Mouse (Mus musculus) megakaryocyte-erythroid progenitor cell, adult 5-6 weeks (primary cell): Measurements from ENCODE around the gene Padi3. TPM values are rescaled to one million over a fixed set of nuclear protein-coding genes. Genes with fewer than 3 reads are reported as not detected.

ENCODE experiments used
- ATAC-seq: replicated peaks from 2 replicates; pipeline ENCODE4 v1.8.0; 2016; ENCODE audit warnings: mild to moderate bottlenecking, inconsistent platforms; ENCODE audit not compliant: severe bottlenecking, poor library complexity, low FRiP score, low TSS enrichment
- total RNA-seq, 2 experiments: library from RNA; stranded (forward) in 1 of 2; stranded (reverse) in 1 of 2; fragments of 200-1000, 215-1000 nt in 1 of 2; fragments of >200 nt in 1 of 2; fragmentation: Nextera tagmentation in 1 of 2; gene quantifications; 2 replicates each; pipeline ENCODE4 v1.2.3; 2014 to 2017

Padi3 gene
- total RNA-seq, 2 experiments from 2014 or later, result 2.1 to 3.4 TPM

DNA sequence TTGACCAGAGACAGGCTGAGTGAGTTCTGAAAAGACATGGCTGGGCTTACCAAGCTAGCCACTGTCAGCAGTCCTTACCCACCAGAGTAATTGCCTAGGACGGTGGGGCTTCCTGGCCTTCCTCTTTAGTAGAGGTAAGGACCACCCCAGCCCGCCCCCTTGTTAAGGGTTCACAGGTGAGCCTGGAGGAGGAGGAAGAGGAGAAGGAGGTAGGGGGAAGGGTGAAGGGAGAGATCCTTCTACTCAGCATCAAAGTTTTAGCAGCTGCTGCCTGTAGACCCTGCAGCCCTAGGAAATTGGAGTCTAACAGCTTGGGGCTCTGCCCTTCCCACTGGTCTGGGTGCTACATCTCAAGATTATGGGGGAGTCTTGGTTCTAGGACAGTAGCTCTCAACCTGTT lies 67.9 kb downstream of the Padi3 start, which contains the start of gene Padi6:
Gene Padi6, minus strand, starts transcription at position 101 of the 400 bp plus-strand sequence.
- no peak for ATAC-seq

DNA sequence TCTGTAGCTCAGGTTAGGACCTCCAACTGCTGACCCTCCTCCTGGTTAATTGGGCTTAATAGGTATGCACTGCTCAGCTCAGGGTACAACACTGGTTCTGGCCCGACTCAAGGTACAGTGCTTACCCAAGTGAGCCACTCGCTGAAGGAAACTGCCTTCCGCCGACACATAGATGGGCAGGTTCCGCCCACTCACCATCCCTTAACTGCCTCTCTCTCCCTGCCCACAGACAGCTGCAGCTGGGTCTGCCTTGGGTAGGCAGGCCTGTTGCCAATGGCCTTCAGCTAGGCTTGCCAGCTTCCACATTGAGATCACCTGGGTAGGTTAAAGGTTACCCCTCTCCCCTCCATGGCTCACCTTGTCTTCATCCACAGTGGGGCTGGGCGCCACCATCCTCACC lies 69.0 kb downstream of the Padi3 start:
- no peak for ATAC-seq

DNA sequence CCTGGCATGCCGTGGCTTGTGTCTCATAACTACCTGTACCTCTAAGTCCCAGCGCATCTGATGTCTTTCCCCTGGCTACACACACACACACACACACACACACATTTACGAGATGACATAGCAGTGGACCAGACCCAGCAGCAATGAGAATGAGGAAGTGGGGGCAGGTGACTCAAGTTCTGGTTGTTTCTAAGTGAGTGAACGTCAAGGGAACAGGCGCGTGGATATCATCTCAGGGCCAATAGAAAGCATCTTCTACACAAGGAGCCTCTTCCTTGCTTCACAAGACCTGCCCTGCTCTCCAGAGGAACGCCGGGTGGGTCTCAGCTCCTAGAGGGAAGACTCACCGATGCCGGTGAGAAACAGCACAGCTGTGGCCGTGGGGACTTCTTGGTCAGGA lies 69.8 kb downstream of the Padi3 start:
- ATAC-seq, result no peak

Other genes with a start within 250 kb of the Padi3 start
- 0.07 TPM in 1 of 2 replicates, not detected in the other for gene Arhgef10l, start 144.6 kb downstream of the Padi3 start, total RNA-seq (2014; fragmentation: Nextera tagmentation)
- gene Arhgef10l, start 144.6 kb downstream of the Padi3 start, total RNA-seq (2017), result not detected in 2 replicates
- gene Rcc2, start 110.1 kb downstream of the Padi3 start, total RNA-seq (2014; fragmentation: Nextera tagmentation), result 211 and 220 TPM in 2 replicates
- gene Rcc2, start 110.1 kb downstream of the Padi3 start, total RNA-seq (2017), result 134 and 194 TPM in 2 replicates
- gene Padi6, start 68.0 kb downstream of the Padi3 start, total RNA-seq (2014; fragmentation: Nextera tagmentation), result not detected in 2 replicates
- gene Padi6, start 68.0 kb downstream of the Padi3 start, total RNA-seq (2017), result not detected in 2 replicates
- gene Padi4, start 36.4 kb downstream of the Padi3 start, total RNA-seq (2014; fragmentation: Nextera tagmentation), result 2.3 TPM in 1 of 2 replicates, not detected in the other
- gene Padi4, start 36.4 kb downstream of the Padi3 start, total RNA-seq (2017), result 0.47 and 9.3 TPM in 2 replicates
- gene Padi1, start 35.1 kb upstream of the Padi3 start, total RNA-seq (2014; fragmentation: Nextera tagmentation), result 0.79 TPM in 1 of 2 replicates, not detected in the other
- 0.33 TPM in 1 of 2 replicates, not detected in the other for gene Padi1, start 35.1 kb upstream of the Padi3 start, total RNA-seq (2017)
- 1.3 and 1.6 TPM in 2 replicates for gene Padi2, start 95.7 kb upstream of the Padi3 start, total RNA-seq (2014; fragmentation: Nextera tagmentation)
- gene Padi2, start 95.7 kb upstream of the Padi3 start, total RNA-seq (2017), result 2.9 and 3.8 TPM in 2 replicates
- 154 and 177 TPM in 2 replicates for gene Sdhb, start 150.6 kb upstream of the Padi3 start, total RNA-seq (2014; fragmentation: Nextera tagmentation)
- 99.5 and 128 TPM in 2 replicates for gene Sdhb, start 150.6 kb upstream of the Padi3 start, total RNA-seq (2017)
- 24.6 and 25.2 TPM in 2 replicates for gene Atp13a2, start 176.2 kb upstream of the Padi3 start, total RNA-seq (2014; fragmentation: Nextera tagmentation)
- gene Atp13a2, start 176.2 kb upstream of the Padi3 start, total RNA-seq (2017), result 20.4 and 28.7 TPM in 2 replicates
- gene Mfap2, start 199.8 kb upstream of the Padi3 start, total RNA-seq (2014; fragmentation: Nextera tagmentation), result not detected in 2 replicates
- not detected in 2 replicates for gene Mfap2, start 199.8 kb upstream of the Padi3 start, total RNA-seq (2017)
- gene Crocc, start 249.9 kb upstream of the Padi3 start, total RNA-seq (2014; fragmentation: Nextera tagmentation), result 6.9 and 8.9 TPM in 2 replicates
- 1.3 and 5.7 TPM in 2 replicates for gene Crocc, start 249.9 kb upstream of the Padi3 start, total RNA-seq (2017)